Mouse (Mus musculus) lung, postnatal 0 days (tissue): ENCODE data around the gene Spg11. TPM values are rescaled to one million over a fixed set of nuclear protein-coding genes. Genes with fewer than 3 reads are reported as not detected.

Experiments used
- ATAC-seq: fragments of 200-750 bp; cut with Nextera tagmentation; 2 replicates; pipeline ENCODE4 v1.8.0; 2017; ENCODE audit warnings: moderate library complexity
- DNase-seq: peaks from one replicate; pipeline ENCODE4 v3.0.0-alpha.2; 2016; ENCODE audit warnings: low spot score
- H3K27ac ChIP-seq: fragments of 300-500 bp; sonication (generic); 2 replicates; pipeline ENCODE4 v1.5.1; 2014; ENCODE audit warnings: antibody characterized with exemption, mild to moderate bottlenecking, low read length, mixed read lengths
- H3K27me3 ChIP-seq: fragments of 300-500 bp; sonication (generic); replicated peaks from 2 replicates; pipeline ENCODE4 v1.6.1; 2014; ENCODE audit warnings: low read length, mixed read lengths; ENCODE audit not compliant: insufficient read depth
- H3K36me3 ChIP-seq: fragments of 300-500 bp; sonication (generic); 2 replicates; pipeline ENCODE4 v1.6.1; 2014; ENCODE audit warnings: low read length, mixed read lengths; ENCODE audit not compliant: insufficient read depth
- H3K4me1 ChIP-seq: fragments of 300-500 bp; sonication (generic); 2 replicates; pipeline ENCODE4 v1.6.1; 2014; ENCODE audit warnings: antibody characterized with exemption, low read depth, low read length, mixed read lengths; ENCODE audit not compliant: insufficient read depth
- H3K4me2 ChIP-seq: fragments of 300-500 bp; sonication (generic); replicated peaks from 2 replicates; pipeline ENCODE4 v1.6.1; 2014; ENCODE audit warnings: low read depth, mild to moderate bottlenecking, low read length, moderate library complexity, mixed read lengths
- H3K4me3 ChIP-seq: fragments of 300-500 bp; sonication (generic); 2 replicates; pipeline ENCODE4 v1.5.1; 2014; ENCODE audit warnings: low read depth, low read length
- H3K9ac ChIP-seq: fragments of 300-500 bp; sonication (generic); replicated peaks from 2 replicates; pipeline ENCODE4 v1.6.1; 2014; ENCODE audit warnings: low read depth, mild to moderate bottlenecking
- H3K9me3 ChIP-seq: fragments of 300-500 bp; sonication (generic); 2 replicates; pipeline ENCODE4 v1.6.1; 2016; ENCODE audit warnings: low read length, mixed read lengths
- CTCF ChIP-seq: IDR thresholded peaks from 2 replicates; pipeline ENCODE4 v1.5.1; 2016; ENCODE audit warnings: antibody characterized with exemption, mild to moderate bottlenecking
- EP300 ChIP-seq: IDR thresholded peaks from 2 replicates; pipeline ENCODE4 v1.6.1; 2016; ENCODE audit warnings: antibody characterized with exemption, mild to moderate bottlenecking, control low read depth
- WGBS: fragments of 180-500 bp; shearing (Covaris S2); extraction: QIAGEN DNeasy Blood & Tissue Kit; methylation state at CpG from one replicate; pipeline ENCODE4 v1.1.7; 2014; 5-methylcytosine and 5-hydroxymethylcytosine counted together
- polyA plus RNA-seq: library from polyadenylated mRNA; unstranded; fragments of >200 nt; fragmentation: Nextera tagmentation; extraction: Ambion mirVana; gene quantifications from 2 replicates; pipeline ENCODE4 v1.2.1, GENCODE M21; 2015

Gene Spg11
- polyA plus RNA-seq, 1 experiment from 2014 or later, result 4.3 TPM

DNA sequence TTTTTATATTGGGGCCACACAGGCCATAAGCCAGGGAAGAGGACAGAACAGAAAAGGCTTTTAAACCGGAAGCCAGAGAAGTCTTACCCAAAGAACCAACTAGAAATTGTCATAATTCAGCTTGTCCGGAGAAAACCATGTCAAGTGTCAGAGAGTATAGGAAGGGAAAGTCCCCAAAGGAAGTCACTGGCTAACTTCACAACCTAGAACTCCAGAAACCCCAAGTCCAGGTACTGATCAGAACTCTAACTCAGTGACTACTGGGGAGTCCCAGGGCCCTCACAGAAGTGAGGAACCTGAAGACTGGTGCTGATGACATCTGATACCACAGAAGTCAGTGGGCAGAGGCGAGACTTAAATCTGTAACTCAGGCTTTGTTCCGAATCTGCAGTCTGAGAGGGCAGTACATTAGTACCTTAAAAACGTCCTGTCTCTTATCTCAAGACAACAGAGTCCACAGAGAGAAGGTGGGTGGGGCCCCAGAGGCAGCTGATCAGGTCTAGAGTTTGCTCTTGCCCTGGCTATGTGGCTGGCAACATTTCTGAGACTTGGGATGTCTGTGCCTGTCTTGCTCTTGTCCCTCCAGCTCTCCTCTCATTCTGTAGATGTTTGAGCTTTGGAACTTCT, 19.8 kb upstream of the Spg11 start:
- Histone ChIP-seq H3K4me1 (no peaks in the 10 kb centered on the region), H3K9me3 (no peaks in the 10 kb centered on the region), H3K36me3 (no peaks in the 10 kb centered on the region), H3K27ac (no peak overlapping the region), H3K4me2 (no peak overlapping the region), H3K9ac (no peak overlapping the region), H3K27me3 (no peaks in the 10 kb centered on the region), H3K4me3 (no peak overlapping the region)
- ATAC-seq (no peak), DNase-seq (no peak)
- 40% methylated on average over 5 of the region's 5 CpGs for WGBS
- TF ChIP-seq EP300, result no peak
- TF ChIP-seq CTCF, result no peak

DNA sequence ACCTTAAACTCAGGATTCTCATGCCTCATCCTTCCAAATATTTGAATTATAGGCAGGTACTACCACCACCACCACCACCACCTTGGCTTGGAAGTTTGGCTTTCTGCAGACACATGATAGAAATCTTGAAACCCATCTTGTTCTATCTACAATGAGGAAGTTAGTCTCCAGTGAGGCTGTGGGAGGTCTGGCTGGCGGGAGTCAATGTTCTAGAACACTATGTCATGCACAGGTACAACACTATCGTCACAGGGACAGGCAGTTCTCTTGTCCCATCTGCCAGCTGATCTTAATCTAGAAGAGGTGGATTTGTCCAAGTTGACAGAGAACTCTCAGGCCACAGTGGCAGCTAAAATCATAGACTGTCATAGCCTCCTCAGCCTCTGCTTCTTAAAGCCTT, 14.4 kb upstream of the Spg11 start:
- Histone ChIP-seq H3K27me3 (no peaks in the 10 kb centered on the region), H3K9me3 (no peaks in the 10 kb centered on the region), H3K27ac (no peak overlapping the region), H3K4me3 (no peak overlapping the region), H3K4me2 (no peak overlapping the region), H3K9ac (no peak overlapping the region), H3K4me1 (no peaks in the 10 kb centered on the region), H3K36me3 (no peaks in the 10 kb centered on the region)
- DNase-seq (no peak), ATAC-seq (no peak)
- 80% methylated on average over 2 of the region's 2 CpGs for WGBS
- TF ChIP-seq EP300, result no peak
- TF ChIP-seq CTCF, result no peak

DNA sequence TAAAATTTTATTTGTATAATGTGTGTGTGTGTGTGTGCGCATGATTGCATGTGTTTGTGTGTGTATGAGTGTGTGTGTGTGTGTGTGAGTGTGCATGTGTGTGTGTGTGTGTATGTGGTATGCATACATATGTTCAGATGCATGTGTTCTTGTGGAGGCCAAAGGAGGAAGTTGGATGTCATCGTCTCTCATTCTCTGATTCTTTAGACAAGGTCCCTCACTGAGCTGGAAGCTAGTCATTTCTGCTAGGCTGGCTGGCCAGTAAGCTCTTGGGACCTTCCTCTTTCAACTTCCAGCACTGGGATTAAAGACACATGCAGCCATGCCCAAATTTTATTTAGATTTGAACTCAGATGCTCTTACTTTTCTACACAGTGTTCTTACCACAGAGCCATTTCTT, 13.9 kb upstream of the Spg11 start:
- H3K9ac ChIP-seq, result no peak overlapping the region
- H3K27ac ChIP-seq, result no peak overlapping the region
- no peak overlapping the region for H3K4me2 ChIP-seq
- DNase-seq (no peak), ATAC-seq (no peak)
- no peaks in the 10 kb centered on the region for H3K27me3 ChIP-seq
- no peaks in the 10 kb centered on the region for H3K9me3 ChIP-seq
- H3K36me3 ChIP-seq, result no peaks in the 10 kb centered on the region
- no peak overlapping the region for H3K4me3 ChIP-seq
- H3K4me1 ChIP-seq, result no peaks in the 10 kb centered on the region
- TF ChIP-seq EP300 (no peak), CTCF (no peak)
- 85% methylated on average over 2 of the region's 2 CpGs for WGBS

DNA sequence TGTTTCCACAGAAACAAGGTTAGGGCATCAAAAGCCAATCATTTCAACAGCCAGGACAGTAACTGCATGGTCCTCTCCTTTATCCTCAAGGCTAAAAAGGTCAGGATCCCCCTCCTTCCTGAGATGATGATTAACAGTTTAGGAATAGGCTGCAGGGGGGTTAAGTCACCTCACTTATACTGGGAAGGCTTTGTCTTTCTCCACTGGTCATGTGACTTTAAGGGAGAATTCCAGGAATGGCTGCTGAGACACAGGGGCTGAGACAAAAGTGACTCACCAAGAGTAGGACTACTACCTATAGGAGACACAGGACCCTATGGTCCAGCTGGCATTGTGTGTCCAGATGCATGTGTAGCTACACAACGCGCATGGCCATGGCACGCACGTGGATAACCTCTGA, 9.4 kb upstream of the Spg11 start:
- no peaks in the 10 kb centered on the region for H3K36me3 ChIP-seq
- DNase-seq, result no peak
- no peaks in the 10 kb centered on the region for H3K9me3 ChIP-seq
- no peak overlapping the region for H3K9ac ChIP-seq
- WGBS, result 88% methylated on average over 4 of the region's 4 CpGs
- TF ChIP-seq CTCF, result no peak
- TF ChIP-seq EP300, result no peak
- no peak for ATAC-seq
- H3K27ac ChIP-seq, result no peak overlapping the region
- H3K27me3 ChIP-seq, result no peaks in the 10 kb centered on the region
- H3K4me2 ChIP-seq, result no peak overlapping the region
- H3K4me1 ChIP-seq, result no peaks in the 10 kb centered on the region
- no peak overlapping the region for H3K4me3 ChIP-seq

DNA sequence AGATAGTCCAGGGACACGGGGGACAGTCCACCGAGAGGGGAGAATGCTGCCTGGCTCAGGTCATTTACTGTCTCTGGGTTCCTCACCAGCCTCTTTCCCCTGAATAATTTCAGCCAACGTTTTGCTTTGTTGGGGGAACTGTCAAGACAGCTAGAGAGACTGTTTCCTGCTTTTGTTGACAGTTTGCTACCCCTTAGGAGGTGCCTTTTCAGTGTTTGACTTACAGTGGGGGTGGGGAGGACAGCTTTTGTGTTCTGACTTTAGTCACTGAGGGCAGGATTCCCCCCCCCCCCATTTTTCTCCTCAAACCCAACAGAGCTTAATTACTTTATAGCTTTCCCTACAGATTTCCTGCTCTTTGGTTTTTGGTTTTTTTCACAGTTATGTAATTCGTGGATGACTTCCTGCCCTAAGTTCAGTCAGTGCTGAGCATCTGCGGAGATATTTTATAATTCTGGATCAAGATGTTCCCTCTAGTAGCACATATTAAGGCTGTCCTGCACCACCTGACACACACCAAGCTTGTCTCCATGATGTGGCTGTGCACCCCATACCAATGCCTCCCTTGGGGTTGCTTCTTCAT, 8.7 kb upstream of the Spg11 start:
- TF ChIP-seq EP300, result no peak
- TF ChIP-seq CTCF, result no peak

DNA sequence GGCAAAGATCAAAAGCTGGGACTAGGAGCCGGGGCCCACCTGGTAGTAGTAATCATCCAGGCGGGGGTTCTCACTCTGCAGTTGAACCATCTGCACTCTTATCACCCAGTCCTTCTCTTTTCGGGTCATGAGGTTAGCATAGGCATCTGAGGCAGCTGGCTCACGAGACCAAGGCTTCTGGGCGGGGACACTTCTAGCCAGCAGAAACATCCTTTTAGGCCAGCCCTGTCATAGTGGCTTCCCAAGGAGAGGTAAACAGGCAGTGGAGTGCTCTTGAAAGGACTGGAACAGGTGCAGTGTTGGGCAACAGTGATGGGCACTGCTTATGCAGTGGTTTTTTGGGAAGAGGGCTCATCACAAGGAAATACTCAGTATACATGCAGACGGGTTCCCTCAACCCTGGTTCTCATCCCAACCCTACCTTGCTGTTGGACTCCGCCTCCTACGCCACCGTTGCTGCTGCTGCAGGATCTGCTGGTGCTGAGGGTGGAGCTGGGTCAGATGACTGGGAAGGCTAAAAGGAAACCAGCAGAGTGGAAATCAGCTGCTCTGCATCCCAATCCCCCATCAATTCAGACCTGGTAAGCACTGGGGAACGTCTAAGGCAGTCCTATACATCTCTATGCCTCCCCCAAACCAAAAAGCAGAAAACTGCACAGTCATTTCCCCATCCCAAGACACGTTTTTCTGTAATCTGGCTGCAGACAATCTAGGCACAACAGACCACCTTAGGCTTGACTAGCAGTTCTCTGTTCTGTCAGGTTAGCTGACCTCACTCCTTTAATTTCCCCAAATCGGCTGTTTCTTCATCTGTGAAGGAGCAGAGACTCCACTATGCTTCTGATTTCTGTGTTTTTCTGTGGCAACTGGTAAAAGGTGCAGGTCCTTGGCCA, 7.7 kb upstream of the Spg11 start:
- no peaks in the 10 kb centered on the region for H3K9me3 ChIP-seq
- ATAC-seq (no peak), DNase-seq (no peak)
- H3K4me2 ChIP-seq, result no peak overlapping the region
- H3K36me3 ChIP-seq, result no peaks in the 10 kb centered on the region
- no peak overlapping the region for H3K9ac ChIP-seq
- no peaks in the 10 kb centered on the region for H3K4me1 ChIP-seq
- TF ChIP-seq CTCF (no peak), EP300 (no peak)
- H3K4me3 ChIP-seq, result no peak overlapping the region
- no peaks in the 10 kb centered on the region for H3K27me3 ChIP-seq
- H3K27ac ChIP-seq, result no peak overlapping the region
- 40% methylated on average over 12 of the region's 12 CpGs for WGBS

More for the DNA sequence above, 8.7 kb upstream of the Spg11 start:
- DNase-seq (no peak), ATAC-seq (no peak)
- Histone ChIP-seq H3K36me3 (no peaks in the 10 kb centered on the region), H3K4me3 (no peak overlapping the region), H3K27me3 (no peaks in the 10 kb centered on the region), H3K27ac (no peak overlapping the region), H3K9ac (no peak overlapping the region), H3K4me2 (no peak overlapping the region), H3K9me3 (no peaks in the 10 kb centered on the region), H3K4me1 (no peaks in the 10 kb centered on the region)
- WGBS, result 33% methylated on average over 5 of the region's 5 CpGs
